Mouse (Mus musculus) CD4-positive naive resting alpha-beta T cell, adult 57 days (primary cell): Measurements from ENCODE around the gene Epha7. TPM values are rescaled to one million over a fixed set of nuclear protein-coding genes. Genes with fewer than 3 reads are reported as not detected.

Experiments
- total RNA-seq: library from RNA; stranded (reverse); gene quantifications from one replicate; pipeline ENCODE4 v1.2.4, GENCODE M21; 2023

Gene Epha7
- not detected for total RNA-seq

GRCm38 (mm10) chr4:28812691-28813289 is at the start of gene Epha7:
Epha7 (plus strand) TSS chr4:28813131.

